Mouse (Mus musculus) ES-Bruce4 (cell line): Measurements from ENCODE around the gene D030056L22Rik.

Source experiments
- CTCF ChIP-seq: IDR thresholded peaks from one replicate; pipeline ENCODE4 v1.8.1; 2011; ENCODE audit warnings: low read depth, low read length
- EP300 ChIP-seq: IDR thresholded peaks from 2 replicates; pipeline ENCODE4 v1.6.1; 2011; ENCODE audit warnings: low read depth, low read length; ENCODE audit not compliant: insufficient read depth
- POLR2A ChIP-seq: IDR thresholded peaks from one replicate; pipeline ENCODE4 v1.8.1; 2011; ENCODE audit warnings: low read length; ENCODE audit not compliant: insufficient read depth

GRCm38 (mm10) chr19:18708101-18708500 lies 4.9 kb upstream of the D030056L22Rik start:
- no peak for TF ChIP-seq CTCF
- no peak for TF ChIP-seq POLR2A
- TF ChIP-seq EP300 = no peak
